Mouse (Mus musculus) limb, embryonic 11.5 days (tissue): ENCODE data around the gene Nudt5. TPM values are rescaled to one million over a fixed set of nuclear protein-coding genes. Genes with fewer than 3 reads are reported as not detected.
A peak's percentile ranks its signal among the peaks of the same experiment; 100 is the strongest.

Source experiments
- ATAC-seq: fragments of 200-750 bp; cut with Nextera tagmentation; 2 replicates; pipeline ENCODE4 v1.8.0; 2017; ENCODE audit warnings: low read depth; ENCODE audit not compliant: insufficient number of reproducible peaks, low FRiP score, low TSS enrichment
- DNase-seq: peaks from one replicate; pipeline ENCODE4 v3.0.0-alpha.2; 2015; ENCODE audit warnings: low spot score
- H3K27ac ChIP-seq: fragments of 300-500 bp; sonication (generic); replicated peaks from 2 replicates; pipeline ENCODE4 v1.5.1; 2014; ENCODE audit warnings: low read depth, mild to moderate bottlenecking, low read length
- H3K27me3 ChIP-seq: fragments of 300-500 bp; sonication (generic); 2 replicates; pipeline ENCODE4 v1.6.1; 2014; ENCODE audit warnings: mild to moderate bottlenecking, low read length, mixed read lengths; ENCODE audit not compliant: control insufficient read depth, insufficient read depth
- H3K36me3 ChIP-seq: fragments of 300-500 bp; sonication (generic); 2 replicates; pipeline ENCODE4 v1.6.1; 2014; ENCODE audit warnings: mild to moderate bottlenecking, low read length, moderate library complexity, mixed read lengths; ENCODE audit not compliant: control insufficient read depth, insufficient read depth
- H3K4me1 ChIP-seq: fragments of 300-500 bp; sonication (generic); 2 replicates; pipeline ENCODE4 v1.6.1; 2014; ENCODE audit warnings: low read length, mixed read lengths; ENCODE audit not compliant: control insufficient read depth, insufficient read depth
- H3K4me2 ChIP-seq: fragments of 300-500 bp; sonication (generic); 2 replicates; pipeline ENCODE4 v1.6.1; 2014; ENCODE audit warnings: low read depth, mild to moderate bottlenecking, moderate library complexity; ENCODE audit not compliant: severe bottlenecking
- H3K4me3 ChIP-seq: fragments of 300-500 bp; sonication (generic); 2 replicates; pipeline ENCODE4 v1.5.1; 2014; ENCODE audit warnings: low read depth, low read length
- H3K9ac ChIP-seq: fragments of 300-500 bp; sonication (generic); 2 replicates; pipeline ENCODE4 v1.6.1; 2014; ENCODE audit warnings: mild to moderate bottlenecking, low read length
- H3K9me3 ChIP-seq: fragments of 300-500 bp; sonication (generic); 2 replicates; pipeline ENCODE4 v1.6.1; 2016; ENCODE audit warnings: low read length; ENCODE audit not compliant: control insufficient read depth
- WGBS: fragments of 180-500 bp; shearing (Covaris S2); extraction: QIAGEN DNeasy Blood & Tissue Kit; methylation state at CpG from one replicate; pipeline ENCODE4 v1.1.7; 2014; 5-methylcytosine and 5-hydroxymethylcytosine counted together
- polyA plus RNA-seq: library from polyadenylated mRNA; unstranded; fragments of >200 nt; fragmentation: Nextera tagmentation; extraction: Ambion mirVana; gene quantifications from 2 replicates; pipeline ENCODE4 v1.2.1, GENCODE M21; 2014

Nudt5 gene
- polyA plus RNA-seq, 1 experiment from 2014 or later, result 105 TPM

DNA sequence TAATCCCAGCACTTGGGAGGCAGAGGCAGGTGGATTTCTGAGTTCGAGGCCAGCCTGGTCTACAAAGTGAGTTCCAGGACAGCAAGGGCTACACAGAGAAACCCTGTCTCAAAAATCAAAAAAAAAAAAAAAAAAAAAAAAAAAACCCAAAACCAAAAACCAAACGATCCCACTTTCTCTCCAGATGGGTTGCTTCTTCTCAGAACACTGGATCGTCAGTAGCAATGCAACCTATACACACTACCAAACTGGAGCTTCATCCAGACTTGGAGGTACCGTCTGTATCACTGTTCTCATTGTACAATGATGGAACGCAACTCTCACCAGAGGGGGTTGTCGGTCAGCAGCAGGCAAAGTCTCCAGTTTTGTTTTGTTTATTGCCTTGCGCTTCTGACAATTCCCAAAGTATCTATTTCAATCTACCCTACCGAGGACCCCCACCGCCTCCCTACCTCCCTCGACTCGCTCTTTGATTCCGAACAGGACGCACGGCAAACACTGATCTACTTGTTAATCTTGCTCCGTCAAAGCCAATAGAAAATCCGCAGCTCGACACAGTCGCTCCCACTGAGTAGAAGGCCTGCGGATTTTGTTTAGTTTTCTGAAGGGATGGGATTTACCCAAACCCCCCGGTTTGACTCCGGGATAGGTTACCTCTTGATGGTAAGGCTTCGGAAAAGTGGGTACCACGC is 492 bp upstream of the Nudt5 start:
- Histone ChIP-seq H3K9ac (peak overlapping the region; percentile 86), H3K4me3 (peak overlapping the region; percentile 78), H3K27me3 (no peaks in the 10 kb centered on the region), H3K27ac (no peak overlapping the region), H3K9me3 (peaks cover 2% of the 10 kb centered on the region; the same call in 1 of the 2 replicates), H3K4me1 (0 out of 2 replicates have a peak, but pooled peaks cover 5% of the 10 kb centered on the region), H3K36me3 (peaks cover 21% of the 10 kb centered on the region), H3K4me2 (peak overlapping the region; percentile 48)
- 5% methylated on average over 23 of the region's 23 CpGs for WGBS
- ATAC-seq (0 out of 2 replicates have a peak, but pooled peaks have one; percentile 20), DNase-seq (no peak)

DNA sequence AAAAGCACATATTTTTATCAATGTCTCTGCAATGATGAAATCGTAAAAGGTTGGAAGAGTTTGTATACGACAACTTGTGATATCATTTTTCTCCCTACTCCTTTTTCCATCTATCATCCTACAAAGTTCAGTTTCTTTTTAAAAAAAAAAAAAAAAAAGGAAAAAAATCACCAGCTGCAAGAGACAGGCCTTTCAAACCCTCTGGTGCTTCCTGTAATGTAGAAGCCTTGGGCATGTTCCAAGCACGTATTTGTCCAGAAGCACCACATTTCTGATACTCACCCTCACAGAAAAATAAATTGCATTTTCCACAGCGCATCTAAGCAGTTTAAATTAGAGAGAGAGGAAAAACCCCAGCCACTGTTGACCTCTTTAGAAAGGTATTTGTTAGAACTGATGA is 1.0 kb downstream of the Nudt5 start:
- ATAC-seq (no peak), DNase-seq (no peak)
- no peaks in the 10 kb centered on the region for H3K27me3 ChIP-seq
- peak overlapping the region; percentile 86 for H3K9ac ChIP-seq
- 0 out of 2 replicates have a peak, but pooled peaks cover 5% of the 10 kb centered on the region for H3K4me1 ChIP-seq
- peak overlapping the region; percentile 47 for H3K4me2 ChIP-seq
- H3K36me3 ChIP-seq, result peaks cover 8% of the 10 kb centered on the region
- H3K9me3 ChIP-seq, result peaks cover 2% of the 10 kb centered on the region; the same call in 1 of the 2 replicates
- no peak overlapping the region for H3K27ac ChIP-seq
- 32% methylated on average over 4 of the region's 4 CpGs for WGBS
- H3K4me3 ChIP-seq, result peak overlapping the region; percentile 78

DNA sequence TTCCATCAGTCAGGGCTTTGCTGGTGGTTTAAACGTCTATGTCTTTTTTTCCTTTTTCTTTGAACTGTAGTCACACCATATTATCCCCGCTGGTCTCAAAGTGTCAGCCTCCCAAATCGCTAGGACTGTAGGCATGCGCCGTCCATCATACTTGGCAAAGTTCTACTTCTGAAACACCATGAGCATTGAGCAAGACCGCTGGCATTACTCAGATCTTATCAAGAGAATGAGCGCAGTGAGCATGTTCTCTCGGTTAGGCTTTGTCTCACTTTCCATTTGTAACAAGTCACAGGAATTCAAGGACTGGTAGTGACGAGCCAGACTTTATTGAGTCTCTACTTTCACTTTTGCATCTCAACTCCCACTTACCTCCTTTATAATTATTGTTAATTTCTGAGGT is 6.3 kb downstream of the Nudt5 start:
- DNase-seq (no peak), ATAC-seq (no peak)
- Histone ChIP-seq H3K9me3 (peaks cover 2% of the 10 kb centered on the region; the same call in 1 of the 2 replicates), H3K9ac (no peak overlapping the region), H3K4me2 (no peak overlapping the region), H3K4me1 (0 out of 2 replicates have a peak, but pooled peaks cover 5% of the 10 kb centered on the region), H3K36me3 (peaks cover 3% of the 10 kb centered on the region; the same call in 1 of the 2 replicates), H3K27ac (no peak overlapping the region), H3K4me3 (no peak overlapping the region), H3K27me3 (no peaks in the 10 kb centered on the region)
- WGBS, result 91% methylated on average over 9 of the region's 9 CpGs

DNA sequence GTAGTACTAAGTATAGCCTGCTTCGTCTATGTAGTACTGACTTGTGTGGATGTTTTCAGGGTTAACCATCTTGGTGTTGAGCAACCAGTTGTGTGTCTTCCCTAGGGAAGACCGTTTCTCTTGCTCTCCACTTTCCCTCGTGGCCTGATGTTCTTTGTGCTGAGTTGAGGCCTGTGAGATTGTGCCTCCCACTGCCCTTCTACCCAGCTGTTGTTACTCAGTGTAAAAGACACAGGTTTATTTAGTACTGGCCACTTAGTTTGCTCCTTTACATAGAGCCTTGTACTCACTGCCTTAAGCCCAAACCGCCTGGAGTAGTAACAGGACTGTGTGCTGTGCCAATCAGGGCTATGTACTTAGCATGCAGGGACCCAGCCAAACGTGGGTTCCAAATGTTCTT is 7.0 kb downstream of the Nudt5 start:
- no peak for ATAC-seq
- Histone ChIP-seq H3K4me1 (0 out of 2 replicates have a peak, but pooled peaks cover under 1% of the 10 kb centered on the region), H3K4me3 (no peak overlapping the region), H3K27ac (no peak overlapping the region), H3K9ac (no peak overlapping the region), H3K4me2 (no peak overlapping the region), H3K36me3 (peaks cover 5% of the 10 kb centered on the region; the same call in 1 of the 2 replicates), H3K9me3 (peaks cover 2% of the 10 kb centered on the region; the same call in 1 of the 2 replicates), H3K27me3 (no peaks in the 10 kb centered on the region)
- DNase-seq, result no peak
- 88% methylated on average over 5 of the region's 5 CpGs for WGBS

DNA sequence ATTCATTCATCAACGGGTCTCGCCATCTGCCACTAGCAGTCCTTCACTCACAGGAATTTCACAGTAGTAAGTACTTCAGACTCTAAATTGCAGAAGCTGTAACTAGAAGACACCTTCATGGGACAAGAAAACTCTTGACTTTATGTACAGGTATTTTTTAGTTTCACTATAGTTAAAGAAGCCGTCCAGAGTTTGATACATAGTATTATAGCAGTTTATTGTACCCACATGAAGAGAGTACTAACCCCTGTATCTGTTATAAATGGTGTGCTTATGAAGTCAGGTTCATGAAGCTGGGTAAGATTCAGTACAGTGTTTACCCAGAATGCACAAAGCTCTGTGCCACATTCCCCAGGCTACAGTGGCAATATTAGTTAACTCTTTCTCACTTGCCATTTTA is 18.0 kb downstream of the Nudt5 start, which contains the start of gene Gm13199:
TSS of gene Gm13199 (minus strand) at position 101 of the 400 bp plus-strand sequence.
- no peak within 1 kb of the TSS for H3K27ac ChIP-seq
- no peak within 1 kb of the TSS for H3K9ac ChIP-seq
- DNase-seq, result no peak
- peaks cover 8% of the 10 kb centered on the region; the same call in 1 of the 2 replicates for H3K36me3 ChIP-seq
- H3K27me3 ChIP-seq, result no peaks in the 10 kb centered on the region
- no peak within 1 kb of the TSS for H3K4me2 ChIP-seq
- no peaks in the 10 kb centered on the region for H3K9me3 ChIP-seq
- no peak for ATAC-seq
- H3K4me1 ChIP-seq, result no peaks in the 10 kb centered on the region
- 95% methylated on average over 3 of the region's 3 CpGs for WGBS
- H3K4me3 ChIP-seq, result no peak within 1 kb of the TSS

DNA sequence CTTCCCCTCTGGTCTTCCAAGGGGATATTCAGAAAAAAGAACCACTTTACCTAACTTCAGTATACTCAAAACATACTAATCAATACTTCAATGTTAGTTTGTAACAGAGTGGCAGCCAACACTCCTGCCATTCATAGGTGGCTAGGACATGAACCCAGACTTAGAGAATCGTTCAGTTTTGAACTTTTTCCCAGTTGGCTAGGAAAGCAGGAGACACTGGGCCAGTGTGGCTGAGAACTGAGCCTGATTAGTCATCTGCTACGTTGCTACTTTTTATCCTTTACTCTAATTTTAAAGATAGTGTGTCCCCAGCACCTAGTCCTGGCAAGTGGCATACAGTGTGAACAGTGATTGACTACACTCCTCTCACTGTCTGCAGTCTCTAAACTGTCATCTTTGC is 22.9 kb downstream of the Nudt5 start:
- ATAC-seq, result no peak
- Histone ChIP-seq H3K4me1 (no peaks in the 10 kb centered on the region), H3K9me3 (no peaks in the 10 kb centered on the region), H3K27me3 (no peaks in the 10 kb centered on the region), H3K4me3 (no peak overlapping the region), H3K36me3 (peaks cover 2% of the 10 kb centered on the region), H3K9ac (no peak overlapping the region), H3K27ac (no peak overlapping the region), H3K4me2 (no peak overlapping the region)
- WGBS, result 95% methylated on average over 2 of the region's 2 CpGs
- no peak for DNase-seq

DNA sequence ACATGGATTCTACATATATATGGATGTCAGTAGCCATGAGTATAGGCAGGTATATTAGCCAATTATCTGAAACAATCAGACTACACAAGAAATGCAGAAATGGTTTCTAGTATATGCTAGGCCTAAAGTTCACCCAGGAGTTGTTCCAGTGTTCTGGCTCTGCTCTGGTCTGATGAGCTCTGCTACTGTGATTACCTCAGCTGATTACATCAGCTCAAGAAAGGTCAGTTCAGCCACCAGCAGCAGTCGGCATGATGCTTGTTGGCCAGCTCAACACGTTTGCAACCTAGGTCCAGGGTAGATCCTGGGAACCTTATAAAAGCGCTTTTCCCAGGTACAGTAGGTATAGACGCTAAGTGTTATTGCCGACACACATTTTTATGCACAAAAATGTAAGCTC is 24.9 kb downstream of the Nudt5 start:
- no peaks in the 10 kb centered on the region for H3K4me1 ChIP-seq
- H3K27ac ChIP-seq, result no peak overlapping the region
- no peaks in the 10 kb centered on the region for H3K9me3 ChIP-seq
- H3K36me3 ChIP-seq, result peaks cover 13% of the 10 kb centered on the region
- WGBS, result 92% methylated on average over 5 of the region's 5 CpGs
- H3K4me3 ChIP-seq, result no peak overlapping the region
- no peak overlapping the region for H3K9ac ChIP-seq
- DNase-seq (no peak), ATAC-seq (no peak)
- H3K4me2 ChIP-seq, result no peak overlapping the region
- no peaks in the 10 kb centered on the region for H3K27me3 ChIP-seq

DNA sequence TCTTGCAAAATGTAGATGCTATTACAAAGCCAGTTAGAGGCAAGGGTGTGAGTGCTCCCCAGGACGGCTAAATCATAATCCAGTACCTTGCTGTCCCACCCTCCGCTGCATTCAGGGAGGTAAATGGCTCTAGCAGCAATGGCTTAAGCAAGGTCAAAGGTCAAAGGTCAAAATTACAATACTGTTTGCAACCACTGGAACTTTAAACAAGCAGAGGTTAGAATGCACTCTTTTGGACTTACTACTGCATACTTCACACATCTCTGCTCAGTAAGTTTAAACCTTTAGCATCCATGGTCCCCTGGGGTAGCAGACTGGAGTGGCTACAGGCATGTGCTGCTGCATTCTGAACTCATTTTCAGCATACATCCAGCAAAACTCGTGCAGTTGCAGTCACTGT is 32.6 kb downstream of the Nudt5 start:
- Histone ChIP-seq H3K9me3 (no peaks in the 10 kb centered on the region), H3K4me3 (no peak overlapping the region), H3K27ac (no peak overlapping the region), H3K36me3 (peaks cover 19% of the 10 kb centered on the region), H3K4me1 (no peaks in the 10 kb centered on the region), H3K9ac (no peak overlapping the region), H3K4me2 (no peak overlapping the region), H3K27me3 (no peaks in the 10 kb centered on the region)
- no peak for DNase-seq
- 77% methylated on average over 3 of the region's 3 CpGs for WGBS
- no peak for ATAC-seq
